Mouse (Mus musculus) yolk sac, embryonic 10.5 days (tissue): ENCODE results near the gene Cfc1.

Experiments used
- DNase-seq: peaks from one replicate; pipeline ENCODE4 v3.0.0-alpha.2; 2017; ENCODE audit warnings: low spot score

Gene Cfc1

DNA sequence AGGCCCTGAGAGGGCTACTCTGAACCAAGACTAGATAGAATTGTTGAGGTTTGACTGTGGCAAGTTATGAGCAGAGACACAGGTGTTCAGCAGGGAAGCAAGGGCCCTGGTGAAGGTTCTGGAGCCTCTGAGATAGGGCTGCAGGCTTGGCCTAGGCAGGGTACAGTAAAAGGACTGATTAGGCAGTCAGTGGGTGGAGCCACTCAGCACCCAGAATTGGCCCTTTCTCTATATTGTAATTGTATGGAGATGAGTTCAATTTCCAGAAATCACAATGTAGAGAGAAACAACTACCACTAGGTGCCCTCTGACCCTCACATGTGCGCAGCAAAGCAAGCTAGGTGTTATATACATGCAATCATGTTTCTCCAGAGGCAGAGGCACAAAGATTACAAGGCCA lies 18.2 kb downstream of the Cfc1 start:
- no peak for DNase-seq

DNA sequence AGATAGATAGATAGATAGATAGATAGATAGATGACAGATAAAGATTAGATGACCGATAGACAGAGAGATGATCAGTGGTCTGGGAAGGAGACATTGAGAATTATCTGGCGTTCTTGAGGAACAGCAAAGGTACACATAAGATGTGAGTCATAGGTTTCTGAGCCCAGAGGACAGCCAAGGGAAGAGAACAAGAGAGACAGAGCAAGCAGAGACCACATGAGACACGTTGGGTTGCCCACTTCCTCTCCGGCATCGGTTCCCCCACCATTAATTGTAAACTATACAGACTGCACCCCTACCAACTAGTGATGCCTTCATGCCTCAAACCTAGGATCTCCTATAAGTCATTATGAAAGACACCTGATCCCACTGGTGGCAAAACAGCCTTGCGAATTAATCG lies 18.8 kb downstream of the Cfc1 start:
- DNase-seq: no peak

DNA sequence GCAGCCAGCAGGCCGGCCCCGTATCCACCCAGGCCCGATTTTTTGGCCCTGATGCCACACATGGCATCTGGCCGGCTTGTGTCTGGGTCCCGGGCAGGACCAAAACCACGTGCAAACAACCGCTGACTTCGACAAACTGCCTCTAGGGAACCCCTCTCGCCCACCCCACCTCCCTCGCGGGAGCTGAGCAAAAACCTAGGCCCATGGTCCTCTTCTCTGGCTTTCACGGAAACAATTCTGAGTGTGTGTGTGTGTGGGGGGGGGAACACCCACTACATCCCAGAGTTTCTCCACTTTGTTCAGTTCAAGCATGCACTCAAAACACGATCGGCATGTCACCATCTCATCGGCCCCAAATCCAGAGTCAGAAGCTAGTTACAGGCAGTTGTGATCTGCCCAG lies 25.4 kb downstream of the Cfc1 start, which contains the start of gene Prss40:
Gene Prss40, minus strand, starts transcription at position 101 of the 400 bp plus-strand sequence.
- DNase-seq: no peak

DNA sequence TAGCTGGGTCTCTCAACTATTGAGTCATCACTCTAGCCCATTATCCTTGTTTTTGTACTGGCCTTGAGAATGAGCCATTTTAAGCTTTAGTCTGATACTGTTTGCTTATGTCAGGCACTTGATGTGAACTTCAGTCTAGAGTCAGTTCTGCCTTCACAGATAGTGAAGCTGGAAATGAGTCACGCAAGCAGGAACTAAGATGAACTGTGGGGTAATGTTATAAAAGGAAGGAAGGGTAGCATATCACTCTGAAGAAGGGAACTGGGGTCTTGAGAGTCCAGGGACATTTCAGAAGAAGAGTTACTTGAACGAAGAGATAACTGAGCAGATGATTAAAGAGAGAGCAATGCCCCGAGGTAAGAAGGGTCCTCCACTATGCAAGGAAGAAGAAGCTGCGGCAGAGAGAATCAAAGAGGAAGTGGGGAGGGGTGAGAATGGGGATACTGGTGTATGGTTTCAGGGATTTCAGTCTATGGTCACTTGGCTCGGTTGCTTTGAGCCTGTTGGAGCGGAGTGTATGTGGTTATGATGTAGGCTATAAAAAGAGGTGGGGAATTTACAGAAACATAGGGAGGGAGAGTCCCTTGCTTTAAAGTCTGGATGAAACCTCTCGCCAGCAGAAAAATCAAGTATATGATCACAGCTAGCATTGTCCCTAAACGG lies 29.1 kb downstream of the Cfc1 start:
- no peak for DNase-seq

DNA sequence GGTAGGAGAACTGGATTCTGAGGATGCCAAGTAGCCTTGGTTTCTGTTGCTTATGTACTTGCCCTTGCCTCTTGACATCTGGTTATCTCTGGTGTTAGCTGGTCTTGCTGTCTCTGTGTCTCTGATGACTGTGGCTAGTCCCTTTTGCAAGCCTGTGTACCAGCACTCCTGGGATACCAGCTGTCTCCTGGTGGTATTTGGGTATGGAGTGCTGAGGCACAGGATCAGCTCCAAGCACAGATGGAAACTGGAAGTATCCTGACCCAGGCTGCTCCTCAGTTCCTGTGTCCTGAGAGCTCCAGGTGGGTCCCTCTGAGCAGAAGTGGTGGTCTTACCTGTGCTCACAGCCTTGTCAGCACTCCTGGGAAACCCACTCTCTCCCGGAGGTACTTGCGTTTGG lies 32.7 kb downstream of the Cfc1 start:
- DNase-seq: no peak

DNA sequence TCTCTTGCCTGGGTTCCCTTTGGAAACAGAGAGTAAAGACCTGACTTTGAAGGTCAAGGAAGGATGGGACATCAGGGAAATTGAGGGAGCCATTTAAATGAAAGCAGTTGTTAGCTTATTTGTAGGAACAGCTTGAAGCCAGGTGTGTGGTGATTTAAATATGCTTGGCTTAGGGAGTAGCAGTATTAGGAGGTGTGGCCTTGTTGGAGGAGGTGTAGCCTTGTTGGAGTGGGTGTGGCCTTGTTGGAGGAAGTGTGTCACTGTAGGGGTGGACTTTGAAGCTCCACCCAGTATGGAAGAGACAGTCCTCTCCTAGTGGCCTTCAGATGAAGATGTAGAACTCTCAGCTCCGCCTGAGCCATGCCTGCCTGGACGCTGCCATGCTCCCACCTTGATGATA lies 34.4 kb downstream of the Cfc1 start:
- peak; percentile 40 for DNase-seq

DNA sequence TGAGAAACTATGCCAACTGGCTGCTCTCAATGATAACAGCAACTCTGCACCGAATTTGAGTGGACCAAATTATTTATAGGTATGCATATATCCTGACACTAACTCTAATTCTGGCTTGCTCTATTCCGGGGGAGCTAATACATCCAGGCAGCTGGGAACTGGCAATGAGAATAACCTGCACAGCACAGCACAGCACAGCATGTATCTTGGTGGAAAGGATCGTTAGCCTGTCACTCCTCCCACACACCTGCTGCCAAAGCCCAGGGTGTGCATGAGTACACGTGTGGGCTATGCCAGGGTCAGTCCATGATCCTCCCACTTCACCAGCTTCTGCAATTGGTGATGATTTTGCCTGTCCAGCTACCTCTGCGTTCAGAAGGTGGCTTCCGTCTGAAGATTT lies 36.0 kb downstream of the Cfc1 start:
- DNase-seq: no peak

DNA sequence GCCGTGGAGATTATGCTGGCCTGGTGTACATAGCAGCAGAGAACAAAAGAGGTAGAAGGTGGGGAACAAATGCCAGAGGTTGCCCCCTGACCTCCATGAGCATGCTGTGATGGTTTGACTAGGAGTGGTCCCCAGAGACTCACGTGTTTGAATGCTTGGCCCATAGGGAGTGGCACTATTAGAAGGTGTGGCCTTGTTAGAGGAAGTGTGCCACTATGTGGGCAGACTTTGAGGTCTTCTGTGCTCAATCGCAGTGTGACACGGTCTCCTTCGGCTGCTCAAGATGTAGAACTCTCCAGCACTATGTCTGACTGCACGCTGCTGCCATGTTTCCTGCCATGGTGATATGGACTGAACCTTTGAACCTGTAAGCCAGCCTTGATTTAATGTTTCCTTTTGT lies 37.8 kb downstream of the Cfc1 start:
- no peak for DNase-seq

DNA sequence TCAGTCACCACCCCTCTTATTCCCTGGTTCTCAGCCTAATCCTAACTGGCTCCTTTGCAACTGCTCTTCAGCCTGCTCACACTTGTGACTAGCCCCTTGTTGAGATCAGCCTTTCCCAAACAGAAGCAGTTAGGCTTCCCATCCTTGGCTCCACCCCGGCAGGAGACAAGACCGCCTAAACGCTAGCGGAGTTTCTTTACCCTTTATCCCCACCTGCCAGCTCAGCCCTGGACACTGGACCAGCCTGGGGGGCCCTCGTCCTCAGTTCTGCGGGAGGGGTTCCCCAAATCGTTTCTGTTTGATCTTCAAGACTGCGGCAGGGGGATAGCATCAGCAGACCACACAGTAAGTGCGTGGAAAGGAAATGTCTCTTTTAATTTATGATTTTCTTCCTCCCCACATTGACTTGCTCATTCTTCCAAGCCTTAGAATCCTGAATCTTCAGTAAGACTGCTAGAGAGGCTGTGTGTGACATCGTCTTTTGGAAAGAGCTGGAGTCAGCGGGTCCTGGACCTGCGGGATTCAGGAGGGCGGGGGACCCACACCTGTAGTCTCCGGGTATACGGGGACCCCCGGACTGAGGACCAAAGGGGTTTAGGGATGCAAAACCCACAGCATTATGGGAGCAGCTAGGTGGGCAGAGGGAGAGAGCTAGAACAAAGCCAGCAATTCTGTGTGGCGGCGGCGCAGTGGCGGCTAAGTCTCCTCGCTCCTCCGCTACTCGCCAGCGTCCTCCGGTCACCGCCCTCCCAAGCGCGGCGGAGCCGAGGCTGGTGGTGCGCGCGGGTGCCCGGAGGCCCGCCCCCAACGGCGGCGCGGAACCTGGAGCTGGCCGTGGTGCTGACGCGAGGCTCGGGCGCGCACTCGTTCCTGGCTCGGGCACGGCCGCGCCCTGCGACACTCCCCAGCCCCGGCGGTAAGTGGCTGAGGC lies 43.7 kb downstream of the Cfc1 start, which contains the start of gene Amer3:
Gene Amer3, plus strand, starts transcription at position 807 of the 931 bp plus-strand sequence.
- DNase-seq: peak; percentile 68

DNA sequence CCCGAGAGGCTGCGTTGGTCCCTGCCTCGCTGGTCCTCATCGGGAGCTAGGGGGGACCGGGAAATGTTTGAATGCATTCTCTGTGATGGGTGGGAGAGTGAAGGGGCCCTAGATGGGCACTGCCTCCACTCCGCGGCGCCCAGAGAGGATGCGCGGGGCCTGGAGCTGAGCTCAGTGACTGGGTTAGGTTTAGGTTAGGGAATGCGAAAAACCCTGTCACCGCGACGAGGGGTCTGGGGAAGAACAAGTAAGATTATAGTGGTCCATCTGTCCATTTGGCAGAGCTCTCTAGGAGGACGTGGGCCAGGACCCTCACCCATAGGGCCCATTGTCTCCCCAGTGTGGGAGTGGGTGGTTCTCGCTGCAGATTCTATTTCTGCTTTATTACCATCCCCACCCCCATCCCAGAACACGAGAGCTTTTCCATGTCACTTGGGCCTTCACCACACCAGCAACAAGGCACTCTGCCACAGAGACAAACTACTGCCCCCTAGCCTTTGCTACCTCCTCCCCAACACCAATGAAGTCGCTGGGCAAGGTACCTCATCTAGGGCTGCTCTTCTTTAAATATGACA lies 44.4 kb downstream of the Cfc1 start:
- no peak for DNase-seq

DNA sequence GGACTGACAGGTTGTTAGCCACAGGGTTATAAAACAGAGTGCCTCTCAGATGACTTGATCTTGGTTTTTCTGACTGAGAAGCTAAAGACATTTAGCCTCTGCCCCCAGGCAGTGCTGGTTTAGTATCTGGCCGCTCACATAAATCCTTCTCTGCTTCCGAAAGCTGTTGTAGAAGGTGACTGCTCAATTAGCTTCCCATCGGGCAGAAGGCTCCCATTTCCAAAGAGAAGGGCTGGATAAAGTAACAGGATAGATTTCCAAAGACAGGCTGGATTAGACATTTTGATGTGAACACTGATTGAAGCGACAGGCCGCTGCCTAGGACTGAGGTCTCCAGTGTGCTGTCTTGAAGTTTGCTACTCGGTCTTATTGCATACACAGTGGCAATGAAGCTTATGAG lies 46.8 kb downstream of the Cfc1 start:
- DNase-seq: no peak

DNA sequence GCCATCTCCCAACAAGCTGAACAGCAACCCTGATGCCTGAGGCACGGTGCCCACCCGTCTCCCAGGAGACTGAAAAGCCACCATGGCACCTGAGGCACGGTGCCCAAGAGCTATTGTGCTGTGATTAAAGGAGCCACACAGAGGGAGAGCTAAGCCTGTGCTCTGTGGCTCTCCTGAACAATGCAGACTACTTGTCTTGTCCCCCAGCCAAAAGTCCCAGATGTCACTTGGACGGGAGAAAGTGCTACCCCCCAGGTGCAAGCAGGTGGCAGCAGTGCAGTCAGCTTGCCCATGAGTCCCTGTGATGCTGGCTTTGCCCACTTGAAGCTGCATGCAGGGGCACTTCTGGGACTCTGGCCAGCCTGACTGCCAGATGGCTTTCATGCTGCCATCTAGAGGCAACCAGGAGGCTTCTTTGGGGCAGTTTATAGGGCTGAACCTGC lies 48.4 kb downstream of the Cfc1 start:
- no peak for DNase-seq

DNA sequence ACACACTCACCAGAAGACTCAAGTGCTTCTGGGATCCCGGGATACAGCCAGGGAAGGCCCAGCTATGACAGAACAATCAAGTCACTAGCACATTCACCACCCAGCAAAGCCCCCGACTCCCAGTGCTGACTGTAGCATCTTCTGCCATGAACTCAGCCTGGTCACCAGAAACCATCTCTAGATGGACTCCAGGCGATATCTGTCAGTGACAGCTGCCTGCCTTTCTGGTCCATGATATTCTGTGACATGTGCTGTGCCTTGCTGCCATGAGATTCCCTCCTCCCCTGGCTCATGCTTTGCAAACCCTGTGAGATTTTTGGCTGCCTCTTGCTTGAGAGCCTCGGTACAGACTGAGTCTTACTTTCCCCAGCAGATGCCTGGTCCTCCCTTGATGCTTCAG lies 49.3 kb downstream of the Cfc1 start:
- DNase-seq: no peak

DNA sequence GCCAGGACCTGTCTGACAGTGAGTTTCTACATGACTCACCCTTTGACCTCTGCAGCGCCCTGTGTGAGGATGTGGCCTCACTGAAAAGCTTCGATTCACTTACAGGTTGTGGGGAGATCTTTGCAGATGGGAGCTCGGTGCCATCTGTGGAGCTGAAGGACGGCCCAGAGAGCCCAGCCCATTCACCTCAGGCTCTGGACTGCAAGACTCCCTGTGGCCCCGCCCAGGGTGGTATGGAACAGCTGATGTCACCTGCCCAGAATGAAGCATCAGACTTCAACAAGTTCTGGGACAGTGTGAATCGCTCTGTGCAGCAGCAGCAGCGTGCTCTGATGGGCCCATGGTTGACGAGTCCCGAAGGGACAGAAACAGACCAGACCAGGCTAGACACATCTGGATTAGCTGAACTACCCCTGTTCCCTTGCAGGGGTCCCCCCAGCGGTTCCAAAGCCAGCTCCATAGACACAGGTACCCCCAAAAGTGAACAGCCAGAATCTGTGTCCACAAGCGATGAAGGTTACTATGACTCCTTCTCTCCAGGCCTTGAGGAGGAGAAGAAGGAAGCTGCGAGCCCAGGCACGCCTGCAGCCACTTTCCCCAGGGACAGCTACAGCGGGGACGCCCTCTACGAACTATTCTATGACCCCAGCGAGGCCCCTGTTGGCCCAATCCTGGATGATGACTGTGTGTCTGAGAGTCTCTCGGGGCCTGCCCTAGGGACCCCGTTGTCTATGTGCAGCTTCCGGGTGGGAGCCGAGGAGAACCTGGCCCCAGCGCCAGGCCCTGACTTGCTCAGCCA lies 52.0 kb downstream of the Cfc1 start:
- no peak for DNase-seq
